Mouse (Mus musculus) hematopoietic stem cell, adult 5-6 weeks (primary cell): Measurements from ENCODE around the gene Fndc9. TPM values are rescaled to one million over a fixed set of nuclear protein-coding genes. Genes with fewer than 3 reads are reported as not detected.

Experiments used
- ATAC-seq, 2 experiments: fragments of 125-278 bp in 1 of 2; replicated peaks in 1 of 2; 2 replicates each; pipeline ENCODE4 v1.8.0; 2016 to 2017; ENCODE audit warnings: inconsistent platforms in 2 of 2, mild to moderate bottlenecking in 2 of 2, moderate number of reproducible peaks in 2 of 2, low read depth in 1 of 2, moderate TSS enrichment in 1 of 2; ENCODE audit not compliant: low FRiP score in 2 of 2, poor library complexity in 2 of 2, severe bottlenecking in 2 of 2, insufficient read depth in 1 of 2, low TSS enrichment in 1 of 2
- total RNA-seq: library from RNA; stranded (forward); fragments of 172-1452, 232-1000 nt; gene quantifications from 2 replicates; pipeline ENCODE4 v1.2.3, GENCODE M21; 2017

Fndc9 gene
- total RNA-seq, 1 experiment from 2014 or later: not detected

DNA sequence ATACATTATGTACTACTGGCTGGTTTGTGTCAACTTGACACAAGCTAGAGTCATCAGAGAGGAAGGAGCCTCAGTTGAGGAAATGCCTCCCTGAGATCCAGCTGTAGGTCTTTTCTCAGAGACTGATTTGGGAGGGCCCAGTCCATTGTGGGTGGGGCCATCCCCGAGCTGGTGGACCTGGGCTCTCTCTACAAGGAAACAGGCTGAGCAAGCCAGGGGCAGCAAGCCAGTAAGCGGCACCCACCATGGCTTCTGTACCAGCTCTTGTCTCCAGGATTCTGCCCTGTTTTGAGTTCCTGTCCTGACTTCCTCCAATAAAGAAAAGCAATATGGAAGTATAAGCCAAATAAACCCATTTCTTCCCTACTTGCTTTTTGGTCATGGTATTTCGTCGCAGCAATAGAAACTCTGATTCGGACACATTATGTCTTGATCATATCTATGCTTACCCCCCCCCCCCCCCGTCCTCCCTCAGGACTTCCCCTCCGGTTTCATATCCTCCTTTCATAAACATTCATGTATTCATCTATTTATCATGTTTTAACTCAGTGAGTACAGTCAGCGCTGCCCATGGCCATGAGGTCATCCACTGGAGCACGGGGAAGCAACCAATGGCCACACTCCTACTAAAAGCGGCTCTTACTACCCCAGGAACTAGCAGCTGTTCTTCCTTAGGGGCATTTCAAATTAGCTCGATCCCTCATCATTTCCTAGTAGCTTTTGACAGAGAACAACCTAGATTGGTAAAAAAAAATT lies 29.9 kb downstream of the Fndc9 start:
- no peak for ATAC-seq

DNA sequence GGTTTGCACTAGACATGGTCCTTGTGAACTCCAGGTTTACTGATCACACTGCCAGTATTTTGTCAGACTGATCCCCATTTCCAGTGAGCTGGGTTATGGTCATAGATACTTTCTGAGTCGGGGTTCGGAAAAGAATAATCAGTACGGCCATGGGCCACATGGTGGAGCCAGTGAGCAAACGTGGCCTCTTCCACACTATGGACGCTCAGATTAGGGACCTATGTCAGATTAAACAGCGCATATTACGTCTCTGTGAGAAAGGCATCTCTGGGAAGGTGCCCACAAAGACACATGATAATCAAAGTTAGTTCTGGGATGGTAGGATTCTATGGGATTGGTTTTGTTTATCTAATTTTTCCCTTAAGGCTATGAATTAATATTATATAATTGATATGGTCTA lies 33.7 kb downstream of the Fndc9 start:
- peak; percentile 66 to 73 for ATAC-seq

DNA sequence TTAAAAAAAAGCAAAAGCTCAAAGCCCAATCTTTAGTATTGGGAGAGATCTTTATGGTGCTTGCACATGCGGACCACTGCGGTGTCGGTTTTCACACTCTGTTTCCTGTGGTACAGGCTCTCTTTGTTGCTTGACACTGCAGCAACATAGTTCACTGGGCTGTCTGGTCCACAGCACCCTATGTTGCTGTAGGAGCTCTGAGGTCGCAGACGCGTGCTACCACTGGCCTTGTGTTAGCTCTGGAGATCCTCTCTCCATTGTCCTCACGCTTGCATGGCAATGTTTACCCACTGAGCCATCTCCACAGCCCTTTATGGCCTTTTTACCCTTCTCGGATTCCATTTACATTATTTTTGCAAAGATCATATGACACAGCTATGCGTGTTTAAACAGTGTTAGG lies 34.1 kb downstream of the Fndc9 start:
- no peak for ATAC-seq

- ATAC-seq: no peak
Observed at GRCm38 (mm10) chr11:46269893-46270292, 34.6 kb downstream of the Fndc9 start.

GRCm38 (mm10) chr11:46272058-46272681 lies 36.8 kb downstream of the Fndc9 start:
- no peak for ATAC-seq

- no peak for ATAC-seq
Observed at GRCm38 (mm10) chr11:46273969-46274368, 38.6 kb downstream of the Fndc9 start.

DNA sequence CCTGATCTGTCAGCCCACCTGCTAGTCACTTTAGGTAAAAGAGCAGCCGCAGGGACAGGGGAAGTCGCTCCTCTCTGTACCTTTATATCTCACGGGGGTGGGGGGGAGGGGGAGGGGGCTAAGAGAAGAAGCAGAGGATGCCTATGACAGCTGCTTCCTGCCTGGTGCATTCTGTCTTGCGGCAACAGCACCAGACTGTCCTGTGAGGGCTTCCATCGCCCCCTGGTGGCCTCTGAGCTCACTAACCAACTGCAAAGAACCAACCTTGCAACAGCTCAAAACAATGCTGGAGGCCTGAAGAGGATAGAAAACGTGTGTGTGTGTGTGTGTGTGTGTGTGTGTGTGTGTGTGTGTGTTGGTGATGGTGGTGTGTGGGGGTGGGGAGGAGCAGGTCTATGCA lies 40.0 kb downstream of the Fndc9 start:
- ATAC-seq: peak; percentile 80 to 87

DNA sequence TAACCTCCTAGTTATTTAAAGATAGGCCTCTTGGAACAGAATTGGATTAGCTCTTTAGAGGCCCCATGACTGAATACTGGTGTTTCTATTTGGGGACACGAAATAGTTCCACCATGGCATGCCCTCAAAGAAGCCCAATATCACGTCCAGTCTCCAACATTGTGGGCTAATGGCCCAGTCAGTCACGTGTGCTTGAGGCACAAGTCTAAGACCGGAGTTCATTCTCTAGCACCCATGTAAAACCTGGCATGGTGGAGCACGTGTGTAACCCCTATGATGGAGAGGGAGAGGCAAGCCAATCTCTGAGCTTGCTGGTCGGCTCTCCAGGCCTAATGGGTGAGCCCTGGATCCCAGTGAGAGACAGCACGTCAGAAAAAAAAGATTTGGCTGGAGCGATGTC lies 40.8 kb downstream of the Fndc9 start:
- no peak for ATAC-seq

GRCm38 (mm10) chr11:46276778-46277177 lies 41.4 kb downstream of the Fndc9 start:
- ATAC-seq: peak in 1 of 2 experiments; percentile 33; a peak in 1 of 4 replicates

DNA sequence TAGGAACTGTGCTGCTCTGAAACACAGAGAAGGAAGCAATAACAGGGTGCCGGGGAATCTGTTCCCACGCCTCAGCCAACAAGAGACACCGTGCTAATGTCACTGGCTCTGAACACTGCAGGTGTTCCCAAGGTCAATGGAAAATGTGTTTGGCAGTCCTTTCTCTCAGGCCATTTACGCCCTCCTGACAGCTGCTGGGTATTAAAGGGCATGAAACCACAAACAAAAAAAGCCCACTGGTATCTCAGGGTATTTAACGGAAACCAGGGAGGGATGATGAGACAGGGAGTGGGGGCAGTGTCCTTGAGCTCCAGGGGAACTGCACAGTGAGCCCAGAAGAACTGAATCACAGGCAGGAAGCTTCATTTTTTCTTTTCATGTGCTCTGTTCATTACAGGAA lies 42.8 kb downstream of the Fndc9 start:
- no peak for ATAC-seq

DNA sequence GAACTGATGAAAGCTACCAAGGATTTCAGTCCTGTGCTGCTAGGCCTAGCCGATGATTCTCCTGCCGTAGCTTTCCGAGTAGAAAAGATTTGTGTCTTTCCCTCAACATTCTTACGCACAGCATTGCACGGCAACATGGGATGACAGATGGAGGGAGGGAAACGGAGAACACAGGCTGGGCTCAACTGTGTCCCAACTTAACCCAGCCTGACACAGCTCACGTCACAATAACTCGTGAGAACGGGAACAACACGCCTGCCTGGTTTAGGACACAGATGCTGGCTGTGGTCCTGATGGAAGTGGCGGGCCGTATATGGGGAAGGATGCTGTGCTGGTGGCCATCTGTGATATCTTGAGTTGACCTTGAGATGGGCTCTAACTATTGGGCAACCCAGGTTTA lies 43.4 kb downstream of the Fndc9 start:
- no peak for ATAC-seq

DNA sequence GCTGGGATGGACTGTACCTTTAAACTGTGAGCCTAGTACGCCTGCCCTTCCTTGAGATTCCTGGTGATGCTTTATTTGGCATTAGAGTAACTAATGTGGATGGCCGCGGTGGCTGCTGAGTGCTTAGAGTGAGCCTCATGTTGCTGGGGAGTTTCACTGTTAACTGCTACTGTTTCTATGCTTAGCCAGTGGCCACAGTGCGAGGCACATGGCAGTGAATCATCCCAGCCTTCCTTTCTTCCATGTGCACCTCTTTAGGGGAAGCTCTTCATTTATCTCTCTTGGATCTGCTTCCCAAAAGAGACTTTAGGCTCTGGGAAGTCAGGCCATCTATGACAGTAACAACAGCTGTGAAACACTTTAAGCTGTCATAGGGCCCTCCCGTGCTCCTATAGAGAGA lies 47.3 kb downstream of the Fndc9 start:
- ATAC-seq: no peak

GRCm38 (mm10) chr11:46283800-46284199 lies 48.5 kb downstream of the Fndc9 start:
- ATAC-seq: no peak

DNA sequence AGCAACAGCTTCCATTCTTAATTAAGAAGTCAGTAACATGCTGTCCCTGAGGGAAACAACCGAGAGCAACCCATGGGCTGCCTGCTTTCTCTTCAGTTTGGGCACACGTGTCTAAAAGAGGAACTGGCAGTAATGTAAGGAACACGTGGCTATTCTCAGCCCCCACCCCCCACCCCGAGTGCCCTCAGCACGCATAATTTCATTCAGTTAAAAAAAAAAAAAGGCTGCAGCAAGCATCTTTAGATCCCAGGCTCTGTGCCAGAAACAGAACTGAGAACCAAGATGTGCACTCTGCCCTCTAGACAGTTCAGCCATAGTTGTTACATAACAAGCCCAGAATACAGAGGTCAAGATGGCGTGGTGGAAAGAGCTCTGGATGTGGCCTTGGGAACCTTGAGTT lies 51.5 kb downstream of the Fndc9 start:
- peak; percentile 93 to 95 for ATAC-seq

DNA sequence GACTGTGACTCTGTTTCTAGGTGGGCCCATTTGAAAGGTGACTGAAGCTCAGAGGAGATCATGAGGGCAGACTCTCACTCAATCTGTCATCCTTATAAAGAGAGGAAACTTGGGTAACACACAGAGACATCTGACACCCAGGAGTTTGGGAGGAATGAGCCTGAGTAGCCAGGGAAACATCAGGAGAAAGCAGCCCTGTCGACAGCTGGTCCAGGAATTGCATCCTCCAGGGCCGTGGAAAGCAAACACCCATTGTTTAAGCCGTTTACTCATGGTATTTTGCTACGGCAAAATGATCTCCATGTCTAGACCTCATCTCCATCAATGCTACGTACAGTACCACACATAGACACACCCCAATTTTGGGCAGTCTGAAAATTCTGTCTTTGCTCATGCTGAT lies 52.8 kb downstream of the Fndc9 start:
- ATAC-seq: no peak

GRCm38 (mm10) chr11:46289022-46289421 lies 53.7 kb downstream of the Fndc9 start:
- ATAC-seq: no peak
